Mouse (Mus musculus) adrenal gland, postnatal 4 days (tissue): Measurements from ENCODE around the gene Llgl2. TPM values are rescaled to one million over a fixed set of nuclear protein-coding genes. Genes with fewer than 3 reads are reported as not detected.

ENCODE experiments used
- DNase-seq, 2 experiments: peaks; one replicate each; pipeline ENCODE4 v3.0.0; 2021 to 2022; ENCODE audit warnings: low spot score in 2 of 2, mixed read lengths in 2 of 2
- total RNA-seq, 2 experiments: library from RNA; stranded (reverse); gene quantifications; 2 replicates each; pipeline ENCODE4 v1.2.3; 2021

Llgl2 gene
- total RNA-seq, 2 experiments from 2014 or later = 15.8 to 25.6 TPM

DNA sequence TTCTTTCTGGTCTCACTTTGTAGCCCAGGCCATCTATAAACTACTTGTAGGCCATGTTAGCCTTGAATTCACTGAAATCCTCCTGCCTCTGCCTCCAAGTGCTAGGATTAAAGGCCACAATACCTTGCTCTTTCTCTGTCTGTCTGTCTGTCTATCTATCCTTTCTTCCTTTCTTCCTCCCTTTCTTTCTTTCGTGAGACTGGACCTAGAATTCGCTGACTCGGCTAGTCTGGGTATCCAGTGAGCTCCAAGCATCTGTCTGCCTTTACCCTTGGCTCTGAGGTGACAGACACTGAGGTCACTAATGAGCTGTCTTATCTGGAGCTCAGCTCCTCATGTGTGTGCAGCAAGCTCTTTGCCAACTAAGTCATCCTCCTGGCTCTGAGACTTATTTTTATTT, 52.1 kb downstream of the Llgl2 start:
- DNase-seq = no peak

DNA sequence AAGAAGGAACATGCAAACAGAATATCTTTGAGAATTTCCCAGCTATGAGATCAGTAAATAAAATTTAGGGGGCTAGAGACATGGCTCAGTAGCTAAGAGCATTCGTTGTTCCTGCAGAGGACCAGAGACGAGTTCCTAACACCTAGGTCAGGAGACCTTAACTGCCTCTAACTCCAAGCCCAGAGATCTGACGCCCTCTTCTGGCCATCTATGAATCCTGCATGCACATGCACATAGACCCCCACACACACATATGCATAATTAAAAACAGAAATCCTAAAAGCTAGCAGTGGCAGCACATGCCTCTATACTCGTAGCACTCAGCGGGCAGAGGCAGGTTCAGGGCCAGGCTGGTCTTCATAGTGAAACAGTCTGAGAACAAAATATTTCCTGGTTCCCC, 52.6 kb downstream of the Llgl2 start:
- no peak for DNase-seq

DNA sequence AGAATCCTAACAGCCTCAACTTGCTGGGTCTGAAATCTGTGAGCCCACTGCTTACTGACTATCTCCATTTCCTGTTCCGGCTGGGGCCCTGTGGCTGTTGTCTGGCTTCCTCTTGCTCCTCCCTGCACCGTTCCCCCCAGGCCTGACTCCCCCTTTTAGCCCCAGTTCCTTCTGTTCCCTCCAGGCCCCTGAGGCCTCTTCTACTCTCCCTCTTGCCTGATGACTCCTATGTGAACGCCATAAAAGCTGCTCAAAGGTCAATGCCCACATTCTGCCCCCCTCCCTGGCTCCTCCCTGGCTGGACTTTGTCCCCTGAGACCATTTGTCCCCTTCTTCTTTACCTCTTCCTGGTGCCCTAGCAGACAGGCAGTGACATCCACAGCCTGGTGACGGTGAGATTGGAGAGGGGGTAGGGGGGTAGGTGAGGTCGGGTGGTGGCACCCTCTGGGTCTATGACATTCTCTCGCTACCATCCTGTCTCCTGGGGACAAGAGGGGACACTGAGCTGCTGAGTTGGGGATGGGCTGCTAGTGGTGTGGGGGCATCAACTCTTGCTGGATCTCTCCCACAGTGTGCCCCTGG, 53.4 kb downstream of the Llgl2 start:
- DNase-seq = no peak

DNA sequence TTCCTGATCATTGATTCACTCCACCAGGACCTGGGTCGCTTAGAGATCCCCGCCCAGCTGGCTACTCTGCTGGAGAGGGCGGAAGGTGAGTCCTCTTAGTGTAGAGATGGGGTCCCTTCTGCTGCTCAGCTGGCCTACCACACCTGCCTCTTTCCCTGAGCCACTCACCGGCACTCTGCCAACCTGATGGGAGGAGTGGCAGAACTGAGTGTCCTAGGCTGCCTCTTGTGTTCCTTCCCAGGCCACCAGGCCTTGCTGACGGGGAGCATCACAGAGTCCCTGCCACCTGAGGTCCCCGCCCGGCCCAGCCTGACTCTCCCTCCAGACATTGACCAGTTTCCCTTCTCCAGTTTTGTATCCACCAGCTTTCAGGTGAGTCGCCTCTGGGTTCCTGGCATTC, 54.2 kb downstream of the Llgl2 start:
- no peak for DNase-seq

DNA sequence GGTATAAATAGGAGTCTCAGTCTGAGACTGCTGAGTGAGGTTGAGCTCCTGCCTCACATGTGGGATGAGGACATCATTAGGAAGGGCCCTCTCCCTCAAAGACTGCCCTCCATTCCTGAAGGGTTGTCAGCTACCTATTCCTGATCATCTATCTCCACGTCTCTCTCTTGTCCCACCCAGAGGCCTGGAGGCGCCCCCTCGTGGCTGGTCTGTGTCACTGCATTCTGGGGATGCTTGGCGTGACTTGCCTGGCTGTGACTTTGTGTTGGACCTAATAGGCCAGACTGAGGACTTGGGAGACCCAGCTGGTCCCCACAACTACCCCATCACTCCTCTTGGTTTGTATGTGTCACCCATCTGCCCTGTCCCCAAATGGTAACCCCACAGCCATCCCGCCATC, 57.2 kb downstream of the Llgl2 start:
- DNase-seq = no peak

DNA sequence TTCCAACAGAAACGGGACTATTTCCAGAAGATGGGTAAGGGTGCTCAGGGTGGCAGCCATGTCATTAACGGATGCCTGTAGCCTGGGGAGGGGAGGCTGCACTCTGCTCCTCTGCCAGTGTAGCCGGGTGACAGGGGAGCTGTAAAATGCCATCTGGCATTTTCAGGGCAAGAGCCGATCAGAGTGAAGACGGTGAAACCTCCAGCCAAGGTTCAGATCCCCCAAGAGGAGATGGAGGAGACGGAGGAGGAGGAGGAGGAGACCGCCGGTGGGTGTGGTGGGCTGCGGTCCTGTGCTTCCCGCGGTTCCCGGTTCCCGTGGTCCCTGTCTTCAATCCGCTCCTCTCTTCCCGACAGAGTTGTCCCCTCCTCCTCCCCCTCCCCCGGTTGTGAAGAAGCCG, 59.4 kb downstream of the Llgl2 start:
- no peak for DNase-seq

DNA sequence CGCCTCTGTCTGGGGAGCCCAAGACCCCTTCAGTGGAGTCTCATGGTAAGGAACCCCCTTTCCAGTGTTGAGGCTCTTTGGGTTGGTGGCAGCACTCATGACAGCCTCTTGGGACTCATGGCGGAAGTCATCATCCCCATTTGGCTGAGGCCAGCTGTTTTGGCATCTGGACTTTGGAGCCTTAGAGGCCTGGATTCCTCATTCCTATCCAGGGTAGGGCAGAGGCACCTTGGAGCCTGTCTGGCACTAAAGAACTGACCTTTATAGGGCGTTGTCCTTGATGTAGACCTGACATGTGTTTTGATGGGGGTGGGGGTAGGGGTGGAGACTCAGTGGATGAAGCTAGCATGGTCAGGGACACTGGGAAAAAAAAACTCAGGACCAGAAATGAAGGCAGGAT, 60.5 kb downstream of the Llgl2 start:
- no peak for DNase-seq

DNA sequence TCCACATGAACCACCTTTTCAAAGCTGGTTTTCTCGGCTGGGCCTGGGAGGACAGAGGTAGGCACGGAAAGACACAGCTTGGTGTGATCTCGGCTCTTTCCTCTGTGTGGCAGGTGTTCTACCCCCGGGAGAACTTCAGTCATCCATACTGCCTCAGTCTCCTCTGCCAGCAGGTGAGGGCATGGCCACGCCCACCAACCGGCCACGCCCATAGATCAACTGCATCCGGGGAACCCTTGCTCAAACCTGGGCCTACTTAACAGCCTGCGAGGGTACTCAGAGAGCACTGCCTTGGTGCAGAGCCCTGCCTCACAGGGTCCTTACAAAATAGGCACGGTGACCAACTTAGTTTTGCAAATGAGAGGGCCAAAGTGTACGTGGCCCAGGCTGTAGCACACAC, 61.4 kb downstream of the Llgl2 start:
- DNase-seq = no peak

DNA sequence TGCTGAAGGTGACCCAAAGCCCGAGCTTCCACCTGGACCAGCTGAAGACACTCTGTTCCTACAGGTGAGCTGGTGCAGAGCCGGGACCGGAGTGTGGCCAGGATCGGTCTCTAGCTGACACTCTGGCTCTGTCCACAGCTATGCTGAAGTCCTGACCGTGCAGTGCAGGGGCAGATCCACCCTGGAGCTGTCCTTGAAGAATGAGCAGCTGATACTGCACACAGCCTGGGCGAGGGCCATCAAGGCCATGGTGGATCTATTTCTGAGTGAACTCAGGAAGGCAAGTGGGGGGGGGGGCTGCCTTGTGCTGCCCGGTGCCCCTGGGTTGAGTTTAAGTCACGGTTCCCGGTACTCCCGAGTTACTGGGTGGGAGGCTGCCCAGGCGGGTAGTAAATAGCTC, 62.6 kb downstream of the Llgl2 start:
- DNase-seq = no peak

DNA sequence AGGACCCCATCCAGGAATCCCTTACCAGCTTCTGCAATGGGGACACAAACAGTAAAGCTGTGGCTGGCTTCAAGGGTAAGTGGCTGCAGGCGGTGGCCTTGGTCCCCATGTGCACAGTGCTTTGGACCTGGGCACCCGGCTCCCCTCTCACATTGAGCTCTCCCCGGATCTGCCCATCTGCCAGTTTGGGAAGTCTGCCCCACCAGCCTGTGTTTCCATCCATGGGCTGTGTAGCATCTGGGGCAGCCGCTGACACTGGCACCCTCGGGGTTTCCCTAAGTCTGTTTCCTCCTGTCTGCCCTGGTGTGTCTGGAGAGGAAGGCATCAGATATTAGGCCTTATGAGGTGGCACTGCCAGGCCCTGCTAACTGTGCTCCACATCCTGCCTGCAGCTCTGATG, 64.2 kb downstream of the Llgl2 start:
- no peak for DNase-seq

DNA sequence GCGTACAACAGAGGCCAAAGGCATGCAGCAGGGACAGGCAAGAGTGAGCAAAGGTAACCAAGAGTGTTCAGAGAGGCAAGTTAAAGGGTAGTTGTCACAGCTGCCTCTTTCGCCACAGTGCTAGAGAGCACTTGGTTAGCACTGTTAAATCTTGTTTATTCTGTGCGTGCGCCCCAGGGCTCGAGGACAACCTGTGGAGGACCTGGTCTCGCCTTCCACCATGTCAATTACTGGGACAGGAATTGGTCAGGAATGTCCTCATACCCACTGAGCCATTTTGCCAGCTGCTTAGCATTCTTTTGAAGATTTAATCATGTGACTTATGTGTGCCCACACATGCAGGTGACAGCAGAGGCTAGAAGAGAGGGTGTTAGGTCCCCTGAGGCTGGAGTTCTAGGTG, 65.3 kb downstream of the Llgl2 start:
- no peak for DNase-seq

DNA sequence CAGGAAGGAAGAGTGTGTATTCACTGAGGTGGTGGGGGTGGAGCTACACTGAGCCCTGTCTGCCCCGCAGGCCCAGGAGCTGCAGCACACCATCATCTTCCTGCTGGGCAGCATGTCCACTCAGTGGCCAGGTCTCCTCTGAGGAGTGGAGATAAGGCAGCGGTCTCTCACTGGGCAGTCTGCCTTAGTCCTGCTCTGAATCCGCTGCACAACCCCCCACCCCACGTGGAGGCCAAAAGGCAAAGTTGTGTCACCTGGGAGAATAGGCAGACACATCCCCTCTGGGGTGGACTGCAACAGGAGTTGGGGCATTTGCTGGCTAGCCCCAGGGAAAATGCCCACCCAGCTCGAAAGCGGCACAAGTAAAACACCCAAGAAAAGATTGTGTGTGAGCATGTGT, 68.4 kb downstream of the Llgl2 start:
- no peak for DNase-seq

DNA sequence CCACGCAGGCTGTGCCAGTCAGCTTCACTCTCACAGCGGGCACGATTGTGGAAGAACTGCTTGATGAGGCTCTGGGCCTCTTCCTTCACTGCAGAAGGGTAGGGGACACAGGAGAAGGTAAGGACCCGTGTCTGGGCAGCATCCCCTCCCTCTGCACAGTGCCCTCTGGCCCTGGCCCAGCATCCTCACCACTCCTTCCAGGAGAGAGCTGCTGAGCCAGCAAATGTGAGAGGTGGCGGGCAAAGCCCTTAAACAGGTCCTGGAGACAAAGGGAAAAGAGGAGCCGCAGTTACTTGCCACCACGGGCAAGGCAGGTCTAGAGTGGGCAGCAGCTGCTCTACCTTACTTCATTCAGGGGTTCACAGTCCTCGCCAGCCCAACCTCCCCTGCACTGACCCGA, 69.2 kb downstream of the Llgl2 start:
- DNase-seq = no peak

DNA sequence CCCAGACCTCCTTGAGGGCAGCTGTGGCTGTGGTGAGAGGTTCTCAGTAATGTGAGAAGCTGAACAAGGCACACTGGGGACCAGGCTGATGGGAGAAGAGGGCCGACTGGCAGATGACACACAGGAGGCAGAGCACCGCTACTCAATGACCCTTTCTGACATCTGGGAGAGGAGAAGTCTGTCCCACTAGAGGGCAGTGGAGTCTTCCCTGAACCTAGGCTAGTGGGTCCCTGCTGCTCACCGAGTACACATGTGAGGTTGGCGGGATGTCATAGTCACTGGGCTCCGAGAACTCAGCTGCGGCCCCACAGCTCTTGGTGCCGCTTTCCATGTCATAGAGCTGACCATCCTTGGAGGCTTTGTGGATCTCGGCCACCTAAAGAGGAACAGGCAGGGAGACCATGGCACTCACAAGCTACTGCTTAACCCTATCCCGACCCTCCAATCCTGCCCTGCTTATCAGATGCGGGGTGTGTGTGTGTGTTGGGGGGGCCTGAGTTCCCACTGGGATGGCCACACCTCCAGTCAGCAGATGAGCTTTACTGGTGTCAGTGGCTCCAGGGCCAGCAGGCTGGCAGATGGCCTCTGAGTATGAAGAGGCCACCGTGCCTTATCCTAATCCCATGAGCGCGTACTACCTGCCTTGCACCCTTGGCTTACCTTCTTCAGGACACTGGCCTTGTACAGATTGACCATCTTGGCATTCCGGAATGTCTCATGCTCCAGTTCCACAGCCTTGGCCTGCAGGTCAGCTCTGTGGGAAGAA, 71.1 kb downstream of the Llgl2 start:
- DNase-seq = no peak

DNA sequence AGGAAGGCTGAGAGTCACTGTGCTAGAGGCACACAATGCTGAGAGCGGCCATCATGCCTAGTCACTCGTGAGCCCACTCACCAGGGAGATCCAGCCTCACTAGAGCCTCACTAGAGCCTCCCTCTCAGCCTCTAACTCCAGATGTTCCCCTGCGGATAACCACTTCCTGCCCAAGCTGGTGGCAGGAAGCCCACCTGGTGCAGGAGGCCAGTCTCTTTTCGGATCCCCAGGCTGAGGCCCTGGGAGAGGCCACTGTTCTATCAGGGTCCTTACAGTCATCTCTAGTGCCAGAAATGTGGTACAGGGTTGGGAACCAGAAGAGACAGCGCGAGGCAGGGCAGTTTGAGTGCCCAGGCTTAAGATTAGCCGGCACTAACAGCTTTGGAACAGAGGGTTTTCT, 74.6 kb downstream of the Llgl2 start:
- DNase-seq = no peak

DNA sequence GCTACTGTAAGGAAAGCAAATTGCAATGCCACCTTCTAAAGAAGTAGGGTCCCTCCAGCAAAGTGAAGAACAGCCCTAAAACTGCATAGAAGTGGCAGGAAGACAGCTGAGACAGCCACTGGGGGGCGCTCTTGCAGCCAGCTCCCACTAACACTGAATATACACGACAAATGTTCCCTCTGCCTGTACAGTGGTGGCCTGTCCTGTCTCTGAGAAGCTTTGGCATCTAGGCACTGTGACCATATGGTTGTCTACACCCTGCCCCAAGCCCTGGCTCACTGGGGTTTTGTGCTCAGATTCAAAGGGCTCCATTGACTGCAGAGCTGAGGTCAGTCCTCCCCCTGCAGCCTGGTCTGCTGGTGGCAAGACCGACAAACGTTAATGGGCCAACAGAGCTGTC, 75.0 kb downstream of the Llgl2 start:
- DNase-seq = no peak

DNA sequence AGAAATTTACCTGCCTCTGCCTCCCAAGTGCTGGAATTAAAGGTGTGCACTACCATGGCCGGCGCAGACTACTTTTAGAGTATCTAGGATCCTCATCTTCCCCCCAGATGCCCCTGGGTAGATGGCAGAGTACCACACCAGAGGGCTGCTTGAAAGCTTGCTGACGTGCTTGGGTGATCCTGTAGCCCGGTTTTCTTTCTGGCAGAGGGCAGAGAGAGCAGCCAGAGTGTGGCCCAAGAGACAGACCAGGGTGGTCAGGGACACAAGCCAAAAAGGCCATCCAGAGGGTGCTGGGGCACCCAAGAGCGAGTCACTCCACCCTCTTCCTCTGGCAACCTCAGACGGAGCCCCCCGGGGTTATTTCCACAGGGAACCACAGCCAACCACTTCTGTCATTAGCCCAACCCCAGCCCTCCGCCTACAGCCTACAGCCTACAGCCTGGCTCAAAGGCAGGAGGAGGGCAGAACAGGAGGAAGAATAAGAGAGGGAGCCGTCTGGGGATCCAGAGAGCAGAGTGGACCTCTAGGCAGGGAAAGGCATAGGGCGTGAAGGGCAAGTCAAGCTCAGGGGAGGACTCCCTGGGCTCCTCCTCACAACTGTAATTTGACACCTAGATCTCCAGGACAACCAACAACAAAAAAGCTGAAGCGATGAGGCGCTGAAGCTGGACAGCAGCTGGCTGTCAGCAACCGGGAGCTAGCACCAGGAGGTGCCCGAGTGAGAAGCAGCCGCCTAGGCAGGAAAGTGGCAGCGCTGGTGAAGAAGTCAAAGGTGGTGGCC, 75.8 kb downstream of the Llgl2 start, which contains the start of gene Smim5:
Smim5 (plus strand) TSS at position 481 of the 781 bp plus-strand sequence.
- peak in 1 of 2 experiments; percentile 22 for DNase-seq

DNA sequence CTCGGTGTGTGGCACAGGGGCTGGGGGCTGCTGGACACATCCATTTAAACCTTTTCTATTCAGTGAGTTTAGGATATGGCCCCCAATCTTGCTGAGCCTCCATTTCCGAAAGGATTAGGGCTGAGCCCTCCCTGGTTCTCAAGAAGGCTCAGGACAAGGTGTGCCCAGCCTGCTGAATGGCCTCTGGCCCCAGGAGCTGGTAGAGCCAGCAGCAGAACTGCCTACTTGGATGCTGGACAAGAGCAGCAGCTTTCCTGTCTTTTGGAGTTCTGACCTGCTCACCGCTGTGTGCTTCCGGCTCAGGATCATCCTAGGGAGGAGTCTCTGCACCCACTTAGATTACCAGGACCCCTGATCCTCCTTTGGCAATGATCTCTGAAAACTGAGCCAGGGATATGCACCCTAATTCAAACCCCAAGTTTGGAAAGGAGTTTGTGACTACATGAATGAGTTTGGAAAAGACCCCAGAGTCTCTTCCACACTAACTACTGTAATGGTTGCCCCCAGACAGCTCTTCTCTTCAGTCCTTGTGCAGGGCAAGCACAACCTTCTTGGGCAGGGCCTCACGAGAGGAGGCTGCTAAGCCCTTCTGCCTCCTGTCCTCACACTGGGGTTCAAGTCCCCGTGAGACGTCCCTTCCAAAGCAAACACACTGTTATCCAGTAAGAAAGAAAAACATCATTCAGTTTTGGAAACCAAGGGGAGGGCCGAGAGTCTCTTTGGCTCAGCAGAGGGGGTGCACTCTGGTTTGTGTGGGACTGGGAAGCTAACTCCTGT, 76.9 kb downstream of the Llgl2 start:
- no peak for DNase-seq

DNA sequence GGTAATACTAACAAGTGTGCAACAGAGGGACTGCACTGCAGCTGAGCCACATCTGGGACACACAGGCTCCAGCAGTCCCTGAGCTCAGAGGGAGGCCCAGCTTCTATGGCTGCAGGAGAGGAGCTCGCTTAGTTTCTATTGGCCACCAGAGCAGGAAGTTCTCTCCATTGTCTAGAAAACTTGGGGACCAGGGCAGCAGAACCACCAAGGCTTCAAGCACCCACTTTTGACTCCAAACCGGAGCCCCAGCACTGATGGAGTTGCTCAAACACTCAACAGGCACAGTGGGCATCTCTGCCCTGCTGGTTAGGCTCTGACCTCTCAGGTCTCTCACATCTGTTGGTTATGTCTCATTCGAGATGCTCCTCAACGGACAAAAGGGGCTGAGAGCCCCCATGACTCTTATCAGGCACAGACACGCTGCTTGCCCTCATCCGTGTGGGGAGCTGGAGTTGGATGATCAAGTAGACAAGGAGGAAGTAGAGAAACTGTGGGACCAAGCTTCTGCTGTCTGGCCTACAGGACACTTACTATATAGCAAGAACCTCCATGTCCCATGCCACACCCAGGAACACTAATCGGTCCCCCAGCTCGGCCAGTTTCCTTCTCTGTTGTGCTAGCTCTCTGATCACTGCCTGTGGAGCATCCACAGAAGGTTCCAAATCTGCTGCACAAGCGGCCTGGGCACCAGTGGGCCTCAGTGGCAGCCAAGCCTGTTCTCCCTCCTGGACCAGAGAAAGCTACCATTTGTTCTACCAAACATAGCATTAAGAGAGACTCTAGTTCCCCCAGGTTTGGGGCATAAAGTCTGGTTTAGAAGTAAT, 77.7 kb downstream of the Llgl2 start:
- DNase-seq = no peak

DNA sequence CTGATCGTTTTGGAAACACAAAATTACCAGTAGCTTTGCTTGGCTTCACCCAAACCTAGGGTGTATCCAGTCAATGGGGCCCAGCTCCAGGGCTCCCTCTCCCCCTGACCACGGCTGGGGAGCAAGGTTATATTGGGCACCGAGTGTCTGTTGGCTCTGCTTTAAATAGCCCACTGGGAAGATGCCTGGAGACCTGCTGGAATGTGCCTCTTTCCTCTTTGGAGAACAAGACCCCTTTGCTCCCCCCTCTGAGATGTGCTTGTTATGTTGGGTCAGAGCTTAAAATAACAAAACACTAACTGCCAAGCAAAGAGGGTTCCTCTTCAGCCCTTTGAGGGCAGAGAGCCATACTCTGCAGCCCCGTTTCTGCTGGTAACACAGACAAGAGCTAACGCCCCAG, 78.3 kb downstream of the Llgl2 start:
- DNase-seq = no peak

DNA sequence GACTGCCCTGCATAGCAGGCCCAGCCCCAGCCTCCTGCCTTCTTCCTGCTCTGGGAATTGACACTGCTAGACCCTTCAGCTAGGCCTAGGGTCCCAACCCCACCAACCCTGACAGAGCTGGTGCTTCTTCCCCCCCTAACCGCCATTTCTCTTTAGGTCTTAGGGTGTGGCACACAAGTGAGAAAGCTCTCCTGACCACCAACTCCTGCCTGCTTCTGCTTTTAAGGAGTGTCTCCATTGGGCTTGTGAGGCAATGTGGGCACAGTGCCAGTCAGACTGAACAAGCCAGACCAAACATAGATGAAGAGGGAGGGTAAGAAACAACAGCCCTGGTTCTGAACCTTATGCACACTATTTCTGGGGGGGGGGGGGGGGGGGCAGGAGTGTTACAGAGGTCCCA, 79.0 kb downstream of the Llgl2 start:
- DNase-seq = no peak
